Comparison of ENCODE assay signal across 23 mouse cellular contexts in the genomic region with DNA sequence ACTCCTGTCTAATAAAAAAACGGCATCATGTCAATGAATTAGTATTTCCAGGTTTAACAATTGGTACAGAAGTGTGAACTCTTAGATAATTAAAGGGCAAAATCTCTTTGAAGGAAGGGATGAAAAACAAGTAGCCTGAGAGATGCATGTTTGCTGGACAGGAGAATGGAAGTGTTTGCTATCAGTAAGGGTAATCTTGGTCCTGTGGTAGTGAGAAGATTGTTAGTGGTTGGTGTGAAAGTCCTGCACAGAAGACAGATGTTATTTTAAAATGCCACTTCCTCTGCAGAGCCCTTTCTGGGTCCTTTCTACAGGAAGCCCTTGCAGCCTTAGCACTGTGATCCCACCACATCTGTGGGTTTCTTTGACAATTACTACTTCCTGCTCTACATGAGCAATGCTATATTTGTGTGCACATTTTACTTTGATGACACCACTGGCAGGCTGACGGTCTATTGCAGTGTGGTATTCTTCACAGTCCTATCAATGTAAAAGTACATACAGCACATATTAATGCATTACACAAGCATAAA.
DNase-seq lines count a peak whose midpoint lies in the region; ATAC-seq lines count a peak whose summit lies in the region.
"Had no signal": no experiment of that assay in that cellular context is flagged by ENCODE, and none has a peak within 500 bp of the region (broad histone marks: within the 10 kb centered on the region; RNA-seq: fewer than 3 reads in every experiment).

No protein-coding gene starts in this region.

- no peaks in the 10 kb centered on the region for H3K27me3 ChIP-seq in forebrain, embryonic 11.5 days (ENCODE audit: control insufficient read depth, insufficient read depth, low read length)
- H3K27me3 ChIP-seq: embryonic facial prominence, embryonic 15.5 days; intestine, embryonic 15.5 days had no signal

- 90% methylated on average over 2 of the region's 2 CpGs for WGBS in forebrain, embryonic 11.5 days

- H3K9me3 ChIP-seq in forebrain, embryonic 11.5 days (ENCODE audit: control insufficient read depth, low read length): no peaks in the 10 kb centered on the region
- H3K9me3 ChIP-seq: embryonic facial prominence, embryonic 15.5 days; heart, embryonic 10.5 days; hindbrain, embryonic 10.5 days; intestine, embryonic 15.5 days; limb, embryonic 10.5 days had no signal

- H3K36me3 ChIP-seq in forebrain, embryonic 11.5 days (ENCODE audit: control insufficient read depth, insufficient read depth, low read length): no peaks in the 10 kb centered on the region
- H3K36me3 ChIP-seq: embryonic facial prominence, embryonic 15.5 days; heart, embryonic 10.5 days; hindbrain, embryonic 10.5 days; intestine, embryonic 15.5 days; limb, embryonic 10.5 days had no signal

- H3K4me3 ChIP-seq in forebrain, embryonic 11.5 days (ENCODE audit: low read depth, low read length): no peak overlapping the region
- H3K4me3 ChIP-seq: embryonic facial prominence, embryonic 15.5 days; heart, embryonic 10.5 days; hindbrain, embryonic 10.5 days; intestine, embryonic 15.5 days; layer of hippocampus, adult 2 months; limb, embryonic 10.5 days had no signal

- DNase-seq in thymus, postnatal 0 days (ENCODE audit: low spot score): peak; percentile 61
- no peak for DNase-seq in thymus, adult 18-20 months
- peak; percentile 13 for DNase-seq in T-cell, adult 2 months (ENCODE audit: low spot score)
- DNase-seq in naive thymus-derived CD4-positive, alpha-beta T cell, adult 2 months (ENCODE audit: low read depth): peak; percentile 39
- DNase-seq in forebrain, embryonic 11.5 days (ENCODE audit: low spot score): no peak
- no peak for DNase-seq in urinary bladder, postnatal 25 days (ENCODE audit: low spot score)
- DNase-seq: cerebellum, adult 11-12 months; cerebellum, postnatal 14 days; embryo, embryonic 11 days; forebrain, postnatal 0 days; kidney, adult 9 months; kidney, postnatal 14 days; lung, adult 2 months; lung, postnatal 36 days had no signal

- peak; percentile 93 for ATAC-seq in granulocyte monocyte progenitor cell, adult 5-6 weeks (replicated peaks; ENCODE audit: poor library complexity, severe bottlenecking)
- no peak for ATAC-seq in forebrain, embryonic 11.5 days (replicated peaks; ENCODE audit: low FRiP score)
- ATAC-seq: forebrain, postnatal 0 days; hindbrain, embryonic 16.5 days; intestine, embryonic 15.5 days had no signal

- no peaks in the 10 kb centered on the region for H3K4me1 ChIP-seq in forebrain, embryonic 11.5 days (replicated peaks; ENCODE audit: control insufficient read depth, insufficient read depth, low read length)
- H3K4me1 ChIP-seq: embryonic facial prominence, embryonic 15.5 days; hindbrain, embryonic 10.5 days; intestine, embryonic 15.5 days; limb, embryonic 10.5 days had no signal

- no peak overlapping the region for H3K4me2 ChIP-seq in forebrain, embryonic 11.5 days (ENCODE audit: low read depth, low read length, severe bottlenecking)
- H3K4me2 ChIP-seq: embryonic facial prominence, embryonic 15.5 days; intestine, embryonic 15.5 days; midbrain, embryonic 11.5 days had no signal

- H3K27ac ChIP-seq in forebrain, embryonic 11.5 days (ENCODE audit: low read depth, low read length): no peak overlapping the region
- H3K27ac ChIP-seq: embryonic facial prominence, embryonic 15.5 days; heart, embryonic 10.5 days; hindbrain, embryonic 10.5 days; intestine, embryonic 15.5 days; layer of hippocampus, adult 2 months; limb, embryonic 10.5 days had no signal

- no peak overlapping the region for H3K9ac ChIP-seq in forebrain, embryonic 11.5 days (ENCODE audit: low read length)
- H3K9ac ChIP-seq: embryonic facial prominence, embryonic 15.5 days; forebrain, postnatal 0 days; intestine, embryonic 15.5 days had no signal

Comparison
In these comparisons a context has a peak if more than half of its experiments do, and no peak if none do; other contexts are left out.
1. DNase-seq: peak in thymus, postnatal 0 days (single experiment), T-cell, adult 2 months (single experiment) and naive thymus-derived CD4-positive, alpha-beta T cell, adult 2 months (single experiment); none in thymus, adult 18-20 months (0 of 2), forebrain, embryonic 11.5 days (single experiment) and urinary bladder, postnatal 25 days (single experiment).